Comparison of ENCODE assay signal across 11 mouse cellular contexts in genomic region chr11:115734041-115734686, GRCm38 (mm10). TPM values are rescaled to one million over a fixed set of nuclear protein-coding genes. Genes with fewer than 3 reads are reported as not detected.
DNase-seq lines count a peak whose midpoint lies in the region; ATAC-seq and TF ChIP-seq lines count a peak whose summit lies in the region.
"Had no signal": no experiment of that assay in that cellular context is flagged by ENCODE, and none has a peak within 500 bp of the region (broad histone marks: within the 10 kb centered on the region; RNA-seq: fewer than 3 reads in every experiment).

No protein-coding gene starts in this region.

- no peak overlapping the region for H3K4me3 ChIP-seq in forebrain, embryonic 15.5 days
- H3K4me3 ChIP-seq in forebrain, embryonic 10.5 days, result no peak overlapping the region
- no peak overlapping the region for H3K4me3 ChIP-seq in lung, postnatal 0 days (ENCODE audit: low read depth, low read length)
- H3K4me3 ChIP-seq in heart, postnatal 0 days (ENCODE audit: low read depth, low read length), result no peak overlapping the region
- H3K4me3 ChIP-seq in limb, embryonic 14.5 days (replicated peaks; ENCODE audit: low read length), result no peak overlapping the region
- H3K4me3 ChIP-seq: hindbrain, embryonic 15.5 days; liver, embryonic 15.5 days had no signal

- no peak for ATAC-seq in forebrain, embryonic 15.5 days (replicated peaks)
- ATAC-seq in lung, postnatal 0 days, result 0 out of 2 replicates have a peak, but pooled peaks have one; percentile 21
- peak; percentile 73 for ATAC-seq in heart, postnatal 0 days (ENCODE audit: insufficient read depth, low read depth)
- no peak for ATAC-seq in limb, embryonic 14.5 days (ENCODE audit: low FRiP score, low read depth)

- no peaks in the 10 kb centered on the region for H3K9me3 ChIP-seq in forebrain, embryonic 15.5 days
- H3K9me3 ChIP-seq in forebrain, embryonic 10.5 days, result no peaks in the 10 kb centered on the region
- H3K9me3 ChIP-seq in lung, postnatal 0 days (ENCODE audit: low read length), result no peaks in the 10 kb centered on the region
- no peaks in the 10 kb centered on the region for H3K9me3 ChIP-seq in heart, postnatal 0 days (replicated peaks; ENCODE audit: control insufficient read depth, low read length)
- H3K9me3 ChIP-seq in limb, embryonic 14.5 days (ENCODE audit: control insufficient read depth, low read length), result no peaks in the 10 kb centered on the region
- H3K9me3 ChIP-seq: hindbrain, embryonic 15.5 days; liver, embryonic 15.5 days had no signal

- H3K4me1 ChIP-seq in forebrain, embryonic 15.5 days, result peaks cover 8% of the 10 kb centered on the region; the same call in 1 of the 2 replicates
- peaks cover 23% of the 10 kb centered on the region for H3K4me1 ChIP-seq in forebrain, embryonic 10.5 days
- no peaks in the 10 kb centered on the region for H3K4me1 ChIP-seq in lung, postnatal 0 days (ENCODE audit: insufficient read depth, low read depth, low read length)
- H3K4me1 ChIP-seq in heart, postnatal 0 days (ENCODE audit: control insufficient read depth, insufficient read depth), result peaks cover 15% of the 10 kb centered on the region
- H3K4me1 ChIP-seq in limb, embryonic 14.5 days (ENCODE audit: control insufficient read depth, insufficient read depth, low read length), result no peaks in the 10 kb centered on the region
- H3K4me1 ChIP-seq: liver, embryonic 15.5 days had no signal

- H3K9ac ChIP-seq in forebrain, embryonic 15.5 days (replicated peaks), result no peak overlapping the region
- no peak overlapping the region for H3K9ac ChIP-seq in lung, postnatal 0 days (replicated peaks; ENCODE audit: low read depth)
- no peak overlapping the region for H3K9ac ChIP-seq in heart, postnatal 0 days (replicated peaks; ENCODE audit: low read depth, low read length)
- H3K9ac ChIP-seq in limb, embryonic 14.5 days (ENCODE audit: low read depth, low read length, severe bottlenecking), result no peak overlapping the region
- H3K9ac ChIP-seq: hindbrain, embryonic 15.5 days; liver, embryonic 15.5 days had no signal

- TF ChIP-seq CTCF in lung, postnatal 0 days (IDR thresholded peaks at IDR 0.05), result no peak
- TF ChIP-seq CTCF in heart, postnatal 0 days (IDR thresholded peaks at IDR 0.05; ENCODE audit: low read depth), result no peak

- 50% methylated on average over 11 of the region's 11 CpGs for WGBS in forebrain, embryonic 15.5 days
- WGBS in forebrain, embryonic 10.5 days, result 76% methylated on average over 11 of the region's 11 CpGs
- 47% methylated on average over 11 of the region's 11 CpGs for WGBS in lung, postnatal 0 days
- WGBS in heart, postnatal 0 days, result 41% methylated on average over 11 of the region's 11 CpGs
- WGBS in limb, embryonic 14.5 days, result 53% methylated on average over 11 of the region's 11 CpGs

- TF ChIP-seq POLR2A in limb, embryonic 14.5 days (IDR thresholded peaks at IDR 0.05; ENCODE audit: borderline replicate concordance, extremely low read depth, insufficient read depth, insufficient read length), result no peak

- H3K27me3 ChIP-seq in forebrain, embryonic 15.5 days, result no peaks in the 10 kb centered on the region
- no peaks in the 10 kb centered on the region for H3K27me3 ChIP-seq in forebrain, embryonic 10.5 days (ENCODE audit: poor library complexity, severe bottlenecking)
- no peaks in the 10 kb centered on the region for H3K27me3 ChIP-seq in lung, postnatal 0 days (replicated peaks; ENCODE audit: insufficient read depth, low read length)
- no peaks in the 10 kb centered on the region for H3K27me3 ChIP-seq in heart, postnatal 0 days (ENCODE audit: control insufficient read depth, insufficient read depth, low read length)
- H3K27me3 ChIP-seq in limb, embryonic 14.5 days (ENCODE audit: control insufficient read depth, insufficient read depth, low read length), result no peaks in the 10 kb centered on the region
- H3K27me3 ChIP-seq: hindbrain, embryonic 15.5 days; liver, embryonic 15.5 days had no signal

- no peak overlapping the region for H3K4me2 ChIP-seq in forebrain, embryonic 15.5 days (replicated peaks)
- no peak overlapping the region for H3K4me2 ChIP-seq in lung, postnatal 0 days (replicated peaks; ENCODE audit: low read depth, low read length)
- H3K4me2 ChIP-seq in heart, postnatal 0 days (ENCODE audit: low read depth, low read length), result no peak overlapping the region
- H3K4me2 ChIP-seq in limb, embryonic 14.5 days (replicated peaks; ENCODE audit: low read depth, low read length, severe bottlenecking), result no peak overlapping the region
- H3K4me2 ChIP-seq: hindbrain, embryonic 15.5 days; liver, embryonic 15.5 days had no signal

- no peaks in the 10 kb centered on the region for H3K36me3 ChIP-seq in forebrain, embryonic 15.5 days
- no peaks in the 10 kb centered on the region for H3K36me3 ChIP-seq in forebrain, embryonic 10.5 days (replicated peaks)
- no peaks in the 10 kb centered on the region for H3K36me3 ChIP-seq in lung, postnatal 0 days (ENCODE audit: insufficient read depth, low read length)
- no peaks in the 10 kb centered on the region for H3K36me3 ChIP-seq in heart, postnatal 0 days (replicated peaks; ENCODE audit: control insufficient read depth, insufficient read depth, low read length)
- H3K36me3 ChIP-seq in limb, embryonic 14.5 days (ENCODE audit: control insufficient read depth, insufficient read depth, low read length), result no peaks in the 10 kb centered on the region
- H3K36me3 ChIP-seq: hindbrain, embryonic 15.5 days; liver, embryonic 15.5 days had no signal

- peak overlapping the region; percentile 38 for H3K27ac ChIP-seq in forebrain, embryonic 15.5 days (replicated peaks)
- H3K27ac ChIP-seq in forebrain, embryonic 10.5 days, result no peak overlapping the region
- no peak overlapping the region for H3K27ac ChIP-seq in lung, postnatal 0 days (ENCODE audit: low read length)
- H3K27ac ChIP-seq in heart, postnatal 0 days (ENCODE audit: low read depth), result peak overlapping the region; percentile 86
- no peak overlapping the region for H3K27ac ChIP-seq in limb, embryonic 14.5 days (replicated peaks; ENCODE audit: low read depth, low read length)
- H3K27ac ChIP-seq: hindbrain, embryonic 15.5 days; liver, embryonic 15.5 days had no signal

- no peak for DNase-seq in forebrain, embryonic 10.5 days (ENCODE audit: extremely low spot score, low spot score)
- DNase-seq in lung, postnatal 0 days (ENCODE audit: low spot score), result no peak
- no peak for DNase-seq in lung, postnatal 4 days
- peak; percentile 45 for DNase-seq in heart, postnatal 0 days (ENCODE audit: low spot score)
- peak; percentile 32 for DNase-seq in limb, embryonic 14.5 days (ENCODE audit: low spot score)
- no peak for DNase-seq in testis, postnatal 14 days (ENCODE audit: low spot score)
- no peak for DNase-seq in cerebellum, adult 11 months
- DNase-seq: adrenal gland, adult 8-10 months had no signal

- TF ChIP-seq EP300 in lung, postnatal 0 days (IDR thresholded peaks at IDR 0.05), result no peak
- no peak for TF ChIP-seq EP300 in heart, postnatal 0 days (IDR thresholded peaks at IDR 0.05; ENCODE audit: low read depth)

RNA-seq across cellular contexts. Expression of gene Grb2, which starts 25.8 kb away (rescaled TPM):
- 180 and 199 TPM in 2 replicates for polyA plus RNA-seq in forebrain, embryonic 15.5 days (2015; fragmentation: Nextera tagmentation; extraction: Ambion mirVana)
- 74.4 and 79.6 TPM in 2 replicates for polyA plus RNA-seq in forebrain, embryonic 10.5 days (2016; fragmentation: Nextera tagmentation; extraction: Ambion mirVana)
- 62.8 and 75.9 TPM in 2 replicates for polyA plus RNA-seq in lung, postnatal 0 days (2015; fragmentation: Nextera tagmentation; extraction: Ambion mirVana)
- total RNA-seq in heart, postnatal 0 days (2014; rRNA removed; ENCODE audit: low replicate concordance), result 48.6 and 126 TPM in 2 replicates
- polyA plus RNA-seq in heart, postnatal 0 days (2015; fragmentation: Nextera tagmentation; extraction: Ambion mirVana), result 96.9 and 116 TPM in 2 replicates
- 61.5 and 62.7 TPM in 2 replicates for polyA plus RNA-seq in limb, embryonic 14.5 days (2012; rRNA removed)
- 53.8 and 58.0 TPM in 2 replicates for polyA plus RNA-seq in limb, embryonic 14.5 days (2014; fragmentation: Nextera tagmentation; extraction: Ambion mirVana)

RNA-seq across cellular contexts. Expression of gene Tmem94, which starts 31.1 kb away (rescaled TPM):
- 27.6 and 29.8 TPM in 2 replicates for polyA plus RNA-seq in forebrain, embryonic 15.5 days (2015; fragmentation: Nextera tagmentation; extraction: Ambion mirVana)
- 36.8 and 38.1 TPM in 2 replicates for polyA plus RNA-seq in forebrain, embryonic 10.5 days (2016; fragmentation: Nextera tagmentation; extraction: Ambion mirVana)
- polyA plus RNA-seq in lung, postnatal 0 days (2015; fragmentation: Nextera tagmentation; extraction: Ambion mirVana), result 17.0 and 19.4 TPM in 2 replicates
- total RNA-seq in heart, postnatal 0 days (2014; rRNA removed; ENCODE audit: low replicate concordance), result 56.9 and 65.0 TPM in 2 replicates
- polyA plus RNA-seq in heart, postnatal 0 days (2015; fragmentation: Nextera tagmentation; extraction: Ambion mirVana), result 32.5 and 34.0 TPM in 2 replicates
- polyA plus RNA-seq in limb, embryonic 14.5 days (2012; rRNA removed), result 46.8 and 68.8 TPM in 2 replicates
- 17.9 and 18.8 TPM in 2 replicates for polyA plus RNA-seq in limb, embryonic 14.5 days (2014; fragmentation: Nextera tagmentation; extraction: Ambion mirVana)

Comparison
In these comparisons a context has a peak if more than half of its experiments do, and no peak if none do; other contexts are left out.
1. H3K27ac ChIP-seq: peak in forebrain, embryonic 15.5 days (single experiment) and heart, postnatal 0 days (single experiment); none in forebrain, embryonic 10.5 days (single experiment), lung, postnatal 0 days (single experiment) and limb, embryonic 14.5 days (single experiment).
2. ATAC-seq: peak in lung, postnatal 0 days (single experiment) and heart, postnatal 0 days (single experiment); none in forebrain, embryonic 15.5 days (single experiment) and limb, embryonic 14.5 days (single experiment).
3. DNase-seq: peak in heart, postnatal 0 days (single experiment) and limb, embryonic 14.5 days (single experiment); none in forebrain, embryonic 10.5 days (single experiment), lung, postnatal 0 days (single experiment), lung, postnatal 4 days (0 of 2), testis, postnatal 14 days (single experiment) and cerebellum, adult 11 months (single experiment).